Mouse (Mus musculus) limb, embryonic 11.5 days (tissue): ENCODE results near the gene Slk. TPM values are rescaled to one million over a fixed set of nuclear protein-coding genes. Genes with fewer than 3 reads are reported as not detected.

Experiments
- ATAC-seq: fragments of 200-750 bp; cut with Nextera tagmentation; 2 replicates; pipeline ENCODE4 v1.8.0; 2017; ENCODE audit warnings: low read depth; ENCODE audit not compliant: insufficient number of reproducible peaks, low FRiP score, low TSS enrichment
- DNase-seq: peaks from one replicate; pipeline ENCODE4 v3.0.0-alpha.2; 2015; ENCODE audit warnings: low spot score
- H3K27ac ChIP-seq: fragments of 300-500 bp; sonication (generic); replicated peaks from 2 replicates; pipeline ENCODE4 v1.5.1; 2014; ENCODE audit warnings: low read depth, mild to moderate bottlenecking, low read length
- H3K27me3 ChIP-seq: fragments of 300-500 bp; sonication (generic); 2 replicates; pipeline ENCODE4 v1.6.1; 2014; ENCODE audit warnings: mild to moderate bottlenecking, low read length, mixed read lengths; ENCODE audit not compliant: control insufficient read depth, insufficient read depth
- H3K36me3 ChIP-seq: fragments of 300-500 bp; sonication (generic); 2 replicates; pipeline ENCODE4 v1.6.1; 2014; ENCODE audit warnings: mild to moderate bottlenecking, low read length, moderate library complexity, mixed read lengths; ENCODE audit not compliant: control insufficient read depth, insufficient read depth
- H3K4me1 ChIP-seq: fragments of 300-500 bp; sonication (generic); 2 replicates; pipeline ENCODE4 v1.6.1; 2014; ENCODE audit warnings: low read length, mixed read lengths; ENCODE audit not compliant: control insufficient read depth, insufficient read depth
- H3K4me2 ChIP-seq: fragments of 300-500 bp; sonication (generic); 2 replicates; pipeline ENCODE4 v1.6.1; 2014; ENCODE audit warnings: low read depth, mild to moderate bottlenecking, moderate library complexity; ENCODE audit not compliant: severe bottlenecking
- H3K4me3 ChIP-seq: fragments of 300-500 bp; sonication (generic); 2 replicates; pipeline ENCODE4 v1.5.1; 2014; ENCODE audit warnings: low read depth, low read length
- H3K9ac ChIP-seq: fragments of 300-500 bp; sonication (generic); 2 replicates; pipeline ENCODE4 v1.6.1; 2014; ENCODE audit warnings: mild to moderate bottlenecking, low read length
- H3K9me3 ChIP-seq: fragments of 300-500 bp; sonication (generic); 2 replicates; pipeline ENCODE4 v1.6.1; 2016; ENCODE audit warnings: low read length; ENCODE audit not compliant: control insufficient read depth
- WGBS: fragments of 180-500 bp; shearing (Covaris S2); extraction: QIAGEN DNeasy Blood & Tissue Kit; methylation state at CpG from one replicate; pipeline ENCODE4 v1.1.7; 2014; 5-methylcytosine and 5-hydroxymethylcytosine counted together
- polyA plus RNA-seq: library from polyadenylated mRNA; unstranded; fragments of >200 nt; fragmentation: Nextera tagmentation; extraction: Ambion mirVana; gene quantifications from 2 replicates; pipeline ENCODE4 v1.2.1, GENCODE M21; 2014

Slk gene
- polyA plus RNA-seq = 11.8 and 13.2 TPM in 2 replicates

GRCm38 (mm10) chr19:47579225-47579787, at the start of gene Slk:
TSS of gene Slk (plus strand) at chr19:47579678.
- Histone ChIP-seq H3K4me3 (peak within 1 kb of the TSS; percentile 52), H3K4me1 (peaks cover 13% of the 10 kb centered on the region; the same call in 1 of the 2 replicates), H3K4me2 (peak within 1 kb of the TSS; percentile 66), H3K27me3 (no peaks in the 10 kb centered on the region), H3K27ac (peak within 1 kb of the TSS; percentile 89), H3K9ac (peak within 1 kb of the TSS; percentile 91), H3K9me3 (no peaks in the 10 kb centered on the region), H3K36me3 (no peaks in the 10 kb centered on the region)
- peak; percentile 86 for DNase-seq
- peak; percentile 87 for ATAC-seq
- under 1% methylated on average over 82 of the region's 83 CpGs for whole genome bisulfite sequencing

GRCm38 (mm10) chr19:47531309-47531708, 48.2 kb upstream of the Slk start:
- DNase-seq (no peak), ATAC-seq (no peak)
- H3K36me3 ChIP-seq = peaks cover 4% of the 10 kb centered on the region; the same call in 1 of the 2 replicates
- peaks cover 7% of the 10 kb centered on the region; the same call in 1 of the 2 replicates for H3K4me1 ChIP-seq
- H3K9ac ChIP-seq = no peak overlapping the region
- no peak overlapping the region for H3K4me2 ChIP-seq
- H3K9me3 ChIP-seq = no peaks in the 10 kb centered on the region
- WGBS = 86% methylated on average over 5 of the region's 5 CpGs
- H3K27me3 ChIP-seq = no peaks in the 10 kb centered on the region
- H3K4me3 ChIP-seq = no peak overlapping the region
- no peak overlapping the region for H3K27ac ChIP-seq

GRCm38 (mm10) chr19:47532449-47532848, 47.0 kb upstream of the Slk start:
- Histone ChIP-seq H3K9ac (no peak overlapping the region), H3K27me3 (no peaks in the 10 kb centered on the region), H3K4me2 (no peak overlapping the region), H3K27ac (no peak overlapping the region), H3K4me3 (no peak overlapping the region), H3K4me1 (peaks cover 10% of the 10 kb centered on the region), H3K36me3 (peaks cover 4% of the 10 kb centered on the region; the same call in 1 of the 2 replicates), H3K9me3 (no peaks in the 10 kb centered on the region)
- WGBS = 86% methylated on average over 3 of the region's 3 CpGs
- DNase-seq (no peak), ATAC-seq (no peak)

- no peak overlapping the region for H3K27ac ChIP-seq
- peaks cover 4% of the 10 kb centered on the region; the same call in 1 of the 2 replicates for H3K36me3 ChIP-seq
- ATAC-seq (no peak), DNase-seq (no peak)
- H3K4me1 ChIP-seq = peaks cover 16% of the 10 kb centered on the region
- no peaks in the 10 kb centered on the region for H3K9me3 ChIP-seq
- no peak overlapping the region for H3K4me3 ChIP-seq
- H3K27me3 ChIP-seq = no peaks in the 10 kb centered on the region
- H3K4me2 ChIP-seq = no peak overlapping the region
- H3K9ac ChIP-seq = no peak overlapping the region
- 95% methylated on average over 1 of the region's 1 CpGs for WGBS
Observed at GRCm38 (mm10) chr19:47534131-47534530, 45.3 kb upstream of the Slk start.

- WGBS = 4% methylated on average over 39 of the region's 39 CpGs
Observed at GRCm38 (mm10) chr19:47536521-47537299, 42.8 kb upstream of the Slk start.

GRCm38 (mm10) chr19:47537300-47537792, 42.1 kb upstream of the Slk start, which contains the start of gene Stn1:
TSS of gene Stn1 (minus strand) at chr19:47537507.
- Histone ChIP-seq H3K4me1 (peaks cover 16% of the 10 kb centered on the region), H3K27me3 (peaks cover 5% of the 10 kb centered on the region), H3K4me2 (peak within 1 kb of the TSS; percentile 82), H3K36me3 (peaks cover 4% of the 10 kb centered on the region; the same call in 1 of the 2 replicates), H3K27ac (peak within 1 kb of the TSS; percentile 65), H3K4me3 (peak within 1 kb of the TSS; percentile 48), H3K9me3 (no peaks in the 10 kb centered on the region), H3K9ac (peak within 1 kb of the TSS; percentile 67)
- DNase-seq (no peak), ATAC-seq (peak; percentile 27; the same call in 1 of the 2 replicates)
- 4% methylated on average over 10 of the region's 10 CpGs for WGBS

More at GRCm38 (mm10) chr19:47536521-47537299, 42.8 kb upstream of the Slk start:
- Histone ChIP-seq H3K27ac (peak overlapping the region; percentile 65), H3K4me2 (peak overlapping the region; percentile 82), H3K9me3 (no peaks in the 10 kb centered on the region), H3K9ac (peak overlapping the region; percentile 67), H3K27me3 (peaks cover 2% of the 10 kb centered on the region), H3K36me3 (peaks cover 4% of the 10 kb centered on the region; the same call in 1 of the 2 replicates), H3K4me3 (peak overlapping the region; percentile 48), H3K4me1 (peaks cover 16% of the 10 kb centered on the region)
- DNase-seq (peak; percentile 99), ATAC-seq (peak; percentile 92)

- DNase-seq (no peak), ATAC-seq (no peak)
- WGBS = 70% methylated on average over 6 of the region's 6 CpGs
- peaks cover 5% of the 10 kb centered on the region for H3K27me3 ChIP-seq
- H3K27ac ChIP-seq = no peak overlapping the region
- peaks cover 16% of the 10 kb centered on the region for H3K4me1 ChIP-seq
- no peak overlapping the region for H3K9ac ChIP-seq
- H3K4me3 ChIP-seq = peak overlapping the region; percentile 48; the same call in 1 of the 2 replicates
- H3K4me2 ChIP-seq = peak overlapping the region; percentile 82; the same call in 1 of the 2 replicates
- H3K36me3 ChIP-seq = peaks cover 2% of the 10 kb centered on the region; the same call in 1 of the 2 replicates
- no peaks in the 10 kb centered on the region for H3K9me3 ChIP-seq
Observed at GRCm38 (mm10) chr19:47537879-47538278, 41.6 kb upstream of the Slk start.

GRCm38 (mm10) chr19:47538801-47539200, 40.7 kb upstream of the Slk start:
- Histone ChIP-seq H3K36me3 (no peaks in the 10 kb centered on the region), H3K9me3 (no peaks in the 10 kb centered on the region), H3K27ac (no peak overlapping the region), H3K4me3 (no peak overlapping the region), H3K4me2 (no peak overlapping the region), H3K9ac (no peak overlapping the region), H3K4me1 (peaks cover 16% of the 10 kb centered on the region), H3K27me3 (peaks cover 5% of the 10 kb centered on the region)
- 5% methylated on average over 6 of the region's 6 CpGs for WGBS
- peak; percentile 65 for DNase-seq
- no peak for ATAC-seq
